Comparison of ENCODE assay signal across 9 mouse cellular contexts in the genomic region with DNA sequence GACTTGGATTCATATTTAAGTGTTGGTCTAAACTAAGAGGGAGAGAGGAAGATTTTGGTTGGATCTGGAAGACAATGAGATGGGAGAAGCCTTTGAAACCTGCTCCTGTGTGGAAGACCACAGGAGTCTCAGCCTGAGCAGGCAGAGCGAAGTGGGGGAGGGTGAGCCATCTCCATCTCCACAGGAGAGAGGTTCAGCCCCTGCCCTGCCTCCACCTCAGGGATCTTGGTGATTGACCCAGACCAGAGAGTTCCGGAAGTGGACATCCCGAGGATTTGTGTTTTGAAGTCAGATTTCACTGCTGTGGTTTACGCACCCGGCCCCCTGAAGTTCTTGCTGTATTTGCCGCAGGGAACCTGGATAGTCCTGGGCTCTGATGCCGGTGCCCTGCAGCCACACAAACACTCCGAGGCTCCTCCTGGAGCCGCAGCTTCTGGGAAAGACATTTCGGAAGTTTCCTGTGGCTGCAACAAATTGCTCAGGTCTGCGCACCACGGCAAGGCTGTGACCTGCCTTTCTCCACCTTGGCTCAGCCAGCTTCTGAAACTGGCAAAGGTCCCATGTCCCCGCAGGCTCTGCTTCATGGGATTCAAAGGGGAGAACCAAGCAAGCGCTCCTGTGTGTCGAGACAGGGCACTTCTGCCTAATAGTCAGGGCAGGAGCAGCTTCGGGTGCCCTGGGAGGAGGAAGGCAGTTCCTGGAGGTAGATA.
DNase-seq lines count a peak whose midpoint lies in the region; ATAC-seq and TF ChIP-seq lines count a peak whose summit lies in the region.
"Had no signal": no experiment of that assay in that cellular context is flagged by ENCODE, and none has a peak within 500 bp of the region (broad histone marks: within the 10 kb centered on the region; RNA-seq: fewer than 3 reads in every experiment).

No protein-coding gene starts in this region.

- 0 out of 4 replicates have a peak, but pooled peaks cover 2 to 5% of the 10 kb centered on the region in 2 experiments for H3K4me1 ChIP-seq in ES-E14 (ENCODE audit: control insufficient read depth in 2 of 2, insufficient read depth in 2 of 2, low read length in 2 of 2, poor library complexity in 1 of 2)
- peaks cover 10% of the 10 kb centered on the region for H3K4me1 ChIP-seq in midbrain, embryonic 16.5 days (ENCODE audit: control insufficient read depth, insufficient read depth, low read length)

- H3K27me3 ChIP-seq in midbrain, embryonic 16.5 days (ENCODE audit: control insufficient read depth, insufficient read depth, low read depth, low read length) = peaks cover 2% of the 10 kb centered on the region

- no peaks in the 10 kb centered on the region for H3K9me3 ChIP-seq in ES-E14 (ENCODE audit: control insufficient read depth, insufficient read depth, low read depth, low read length)
- no peaks in the 10 kb centered on the region for H3K9me3 ChIP-seq in midbrain, embryonic 16.5 days (replicated peaks; ENCODE audit: control insufficient read depth, low read length, poor library complexity, severe bottlenecking)
- H3K9me3 ChIP-seq: liver, embryonic 13.5 days had no signal

- H3K4me2 ChIP-seq in midbrain, embryonic 16.5 days (ENCODE audit: low read length) = peak overlapping the region; percentile 43
- H3K4me2 ChIP-seq: liver, embryonic 13.5 days had no signal

- in situ Hi-C loops in ES-E14 (cut with MboI; ENCODE audit: low sequenced_read_pairs in 2 of 2, unreplicated experiment in 2 of 2) = no loop called here

- no peak for DNase-seq in ES-E14 (ENCODE audit: low read depth, low spot score)
- DNase-seq in cerebellum, adult 11-12 months = peak; percentile 21
- peak; percentile 27 for DNase-seq in forelimb bud, embryonic 11.5 days (ENCODE audit: low read depth, low spot score)
- peak; percentile 3 to 18 for DNase-seq in kidney, adult 8-10 months
- DNase-seq in adrenal gland, adult 18-20 months (ENCODE audit: low spot score in 2 of 2) = no peak
- DNase-seq in spleen, postnatal 4 days (ENCODE audit: low spot score in 2 of 2) = no peak
- DNase-seq in adrenal gland, postnatal 25 days = no peak
- DNase-seq: liver, embryonic 13.5 days had no signal

- no peak overlapping the region for H3K27ac ChIP-seq in ES-E14 (ENCODE audit: insufficient read depth, low read depth, low read length, poor library complexity, severe bottlenecking)
- H3K27ac ChIP-seq in midbrain, embryonic 16.5 days (ENCODE audit: low read length) = no peak overlapping the region
- H3K27ac ChIP-seq: liver, embryonic 13.5 days had no signal

- no peak overlapping the region for H3K9ac ChIP-seq in ES-E14 (ENCODE audit: insufficient read depth, low read depth, low read length, poor library complexity, severe bottlenecking)
- no peak overlapping the region; the same call in 1 of the 2 replicates for H3K9ac ChIP-seq in midbrain, embryonic 16.5 days (ENCODE audit: low read depth, low read length)
- H3K9ac ChIP-seq: liver, embryonic 13.5 days had no signal

- no peaks in the 10 kb centered on the region for H3K36me3 ChIP-seq in ES-E14 (ENCODE audit: control insufficient read depth, insufficient read depth, low read length, poor library complexity, severe bottlenecking)
- no peaks in the 10 kb centered on the region for H3K36me3 ChIP-seq in midbrain, embryonic 16.5 days (ENCODE audit: control insufficient read depth, insufficient read depth, low read length)
- H3K36me3 ChIP-seq: liver, embryonic 13.5 days had no signal

- H3K4me3 ChIP-seq in ES-E14 (ENCODE audit: insufficient read depth in 1 of 2, low read depth in 1 of 2, low read length in 2 of 2, poor library complexity in 1 of 2, severe bottlenecking in 1 of 2) = peak overlapping the region; percentile 7 to 58; a peak in 3 of 4 replicates
- peak overlapping the region; percentile 0; the same call in 1 of the 2 replicates for H3K4me3 ChIP-seq in midbrain, embryonic 16.5 days (ENCODE audit: low read depth, low read length)
- H3K4me3 ChIP-seq: liver, embryonic 13.5 days had no signal

- WGBS in midbrain, embryonic 16.5 days = 10% methylated on average over 16 of the region's 16 CpGs

- no peak for ATAC-seq in midbrain, embryonic 16.5 days

TF ChIP-seq in ES-E14, 5 proteins besides CTCF, POLR2A, EP300 and RAD21:
- TF ChIP-seq ZNF384 (IDR thresholded peaks at IDR 0.05; ENCODE audit: low read depth, low read length) (no peak), CHD2 (IDR thresholded peaks at IDR 0.05; ENCODE audit: low read depth, low read length) (no peak)

Comparison
In these comparisons a context has a peak if more than half of its experiments do, and no peak if none do; other contexts are left out.
1. DNase-seq: peak in cerebellum, adult 11-12 months (single experiment), forelimb bud, embryonic 11.5 days (single experiment) and kidney, adult 8-10 months (2 of 2); none in ES-E14 (single experiment), adrenal gland, adult 18-20 months (0 of 2), spleen, postnatal 4 days (0 of 2) and adrenal gland, postnatal 25 days (single experiment).